Mouse (Mus musculus) erythroblast, embryonic 14.5 days (primary cell): ENCODE results near the gene Gsta1. TPM values are rescaled to one million over a fixed set of nuclear protein-coding genes. Genes with fewer than 3 reads are reported as not detected.

ENCODE experiments used
- H3K27me3 ChIP-seq: 2 replicates; pipeline ENCODE4 v1.6.1; 2012; ENCODE audit warnings: inconsistent platforms; ENCODE audit not compliant: control insufficient read depth
- H3K36me3 ChIP-seq: 2 replicates; pipeline ENCODE4 v1.6.1; 2012; ENCODE audit warnings: mild to moderate bottlenecking, inconsistent platforms; ENCODE audit not compliant: control insufficient read depth
- H3K4me1 ChIP-seq: 2 replicates; pipeline ENCODE4 v1.6.1; 2012; ENCODE audit warnings: inconsistent platforms; ENCODE audit not compliant: control insufficient read depth
- H3K4me3 ChIP-seq: replicated peaks from 2 replicates; pipeline ENCODE3; 2012; ENCODE audit warnings: moderate library complexity, mild to moderate bottlenecking, inconsistent platforms
- H3K9me3 ChIP-seq: 2 replicates; pipeline ENCODE4 v1.6.1; 2012; ENCODE audit warnings: low read length, inconsistent platforms, mixed read lengths; ENCODE audit not compliant: control insufficient read depth
- GATA1 ChIP-seq: IDR thresholded peaks from 2 replicates; pipeline ENCODE4 v1.6.1; 2012; ENCODE audit warnings: low read length, inconsistent platforms, mixed read lengths
- TAL1 ChIP-seq: IDR thresholded peaks from 3 replicates; pipeline ENCODE4 v1.6.1; 2012; ENCODE audit warnings: low read length, inconsistent platforms, mixed read lengths
- polyA plus RNA-seq: library from polyadenylated mRNA; stranded (reverse); fragments of >175 nt; gene quantifications from 2 replicates; pipeline ENCODE4 v1.2.3, GENCODE M21; 2012

Gene Gsta1
- polyA plus RNA-seq, 1 experiment = not detected

GRCm38 (mm10) chr9:78204194-78204593 is 26.3 kb upstream of the Gsta1 start:
- Histone ChIP-seq H3K9me3 (no peaks in the 10 kb centered on the region), H3K36me3 (peaks cover 30% of the 10 kb centered on the region), H3K27me3 (no peaks in the 10 kb centered on the region), H3K4me3 (no peak overlapping the region), H3K4me1 (no peaks in the 10 kb centered on the region)
- TF ChIP-seq TAL1 (no peak), GATA1 (no peak)

DNA sequence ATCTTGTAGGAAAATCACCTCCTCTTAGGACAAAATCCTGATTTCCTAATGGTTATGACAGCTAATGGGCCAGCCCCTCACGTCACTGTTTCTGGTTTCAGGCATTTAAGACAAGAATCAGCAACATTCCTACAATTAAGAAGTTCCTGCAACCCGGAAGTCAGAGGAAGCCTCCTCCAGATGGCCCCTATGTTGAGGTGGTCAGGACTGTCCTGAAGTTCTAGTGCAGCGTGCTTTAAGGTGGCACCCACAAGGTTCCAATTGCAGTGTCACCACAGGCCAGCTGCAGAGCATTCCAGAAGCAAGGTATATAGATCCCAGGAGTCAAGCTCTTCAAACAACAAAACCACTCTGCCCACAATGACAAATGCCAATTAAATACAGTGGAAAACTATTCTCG is 21.5 kb upstream of the Gsta1 start:
- TF ChIP-seq TAL1 = no peak
- TF ChIP-seq GATA1 = no peak
- no peaks in the 10 kb centered on the region for H3K9me3 ChIP-seq
- no peak overlapping the region for H3K4me3 ChIP-seq
- peaks cover 9% of the 10 kb centered on the region for H3K4me1 ChIP-seq
- H3K27me3 ChIP-seq = no peaks in the 10 kb centered on the region
- peaks cover 31% of the 10 kb centered on the region for H3K36me3 ChIP-seq

- no peaks in the 10 kb centered on the region for H3K9me3 ChIP-seq
- peaks cover 23% of the 10 kb centered on the region for H3K36me3 ChIP-seq
- H3K4me1 ChIP-seq = peaks cover 9% of the 10 kb centered on the region
- no peaks in the 10 kb centered on the region for H3K27me3 ChIP-seq
- TF ChIP-seq GATA1 (no peak), TAL1 (no peak)
- no peak overlapping the region for H3K4me3 ChIP-seq
Measured at GRCm38 (mm10) chr9:78210079-78210478, 20.4 kb upstream of the Gsta1 start.

- Histone ChIP-seq H3K4me1 (peaks cover 9% of the 10 kb centered on the region), H3K36me3 (peaks cover 23% of the 10 kb centered on the region), H3K4me3 (no peak overlapping the region), H3K9me3 (no peaks in the 10 kb centered on the region), H3K27me3 (no peaks in the 10 kb centered on the region)
- no peak for TF ChIP-seq TAL1
- no peak for TF ChIP-seq GATA1
Measured at GRCm38 (mm10) chr9:78210821-78211220, 19.6 kb upstream of the Gsta1 start.

GRCm38 (mm10) chr9:78211521-78211920 is 18.9 kb upstream of the Gsta1 start:
- no peak overlapping the region for H3K4me3 ChIP-seq
- H3K4me1 ChIP-seq = peaks cover 9% of the 10 kb centered on the region
- TF ChIP-seq GATA1 = no peak
- TF ChIP-seq TAL1 = no peak
- H3K36me3 ChIP-seq = peaks cover 23% of the 10 kb centered on the region
- no peaks in the 10 kb centered on the region for H3K9me3 ChIP-seq
- H3K27me3 ChIP-seq = no peaks in the 10 kb centered on the region

- Histone ChIP-seq H3K9me3 (no peaks in the 10 kb centered on the region), H3K4me1 (peaks cover 12% of the 10 kb centered on the region), H3K36me3 (peaks cover 23% of the 10 kb centered on the region), H3K4me3 (no peak overlapping the region), H3K27me3 (no peaks in the 10 kb centered on the region)
- no peak for TF ChIP-seq TAL1
- no peak for TF ChIP-seq GATA1
Measured at GRCm38 (mm10) chr9:78212341-78213049, 18.0 kb upstream of the Gsta1 start.

GRCm38 (mm10) chr9:78217074-78217473 is 13.4 kb upstream of the Gsta1 start:
- peaks cover 10% of the 10 kb centered on the region for H3K4me1 ChIP-seq
- H3K4me3 ChIP-seq = no peak overlapping the region
- no peaks in the 10 kb centered on the region for H3K27me3 ChIP-seq
- H3K36me3 ChIP-seq = no peaks in the 10 kb centered on the region
- H3K9me3 ChIP-seq = peaks cover 3% of the 10 kb centered on the region; the same call in 1 of the 2 replicates
- TF ChIP-seq GATA1 (no peak), TAL1 (no peak)

DNA sequence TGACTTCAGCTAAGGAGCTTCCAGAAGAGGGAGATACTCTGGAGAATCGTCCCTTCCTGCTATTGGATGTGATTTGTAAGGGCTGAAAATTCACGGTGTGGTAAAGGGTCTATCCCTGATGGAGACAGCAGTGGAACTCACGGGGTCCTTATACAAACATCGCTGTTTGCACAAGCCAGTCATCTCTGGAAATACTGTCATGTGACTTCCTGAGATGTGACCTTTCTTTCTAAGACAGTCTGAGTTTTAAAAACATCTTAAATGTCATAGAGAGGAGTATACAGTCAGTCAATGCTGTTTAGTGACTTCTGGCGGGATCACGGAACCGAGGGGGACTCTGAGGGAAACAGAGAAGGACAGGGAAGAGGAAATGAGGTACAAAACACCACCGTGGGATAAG is 7.8 kb upstream of the Gsta1 start:
- Histone ChIP-seq H3K9me3 (peaks cover 12% of the 10 kb centered on the region), H3K4me1 (no peaks in the 10 kb centered on the region), H3K27me3 (no peaks in the 10 kb centered on the region), H3K4me3 (no peak overlapping the region), H3K36me3 (no peaks in the 10 kb centered on the region)
- TF ChIP-seq GATA1 = no peak

DNA sequence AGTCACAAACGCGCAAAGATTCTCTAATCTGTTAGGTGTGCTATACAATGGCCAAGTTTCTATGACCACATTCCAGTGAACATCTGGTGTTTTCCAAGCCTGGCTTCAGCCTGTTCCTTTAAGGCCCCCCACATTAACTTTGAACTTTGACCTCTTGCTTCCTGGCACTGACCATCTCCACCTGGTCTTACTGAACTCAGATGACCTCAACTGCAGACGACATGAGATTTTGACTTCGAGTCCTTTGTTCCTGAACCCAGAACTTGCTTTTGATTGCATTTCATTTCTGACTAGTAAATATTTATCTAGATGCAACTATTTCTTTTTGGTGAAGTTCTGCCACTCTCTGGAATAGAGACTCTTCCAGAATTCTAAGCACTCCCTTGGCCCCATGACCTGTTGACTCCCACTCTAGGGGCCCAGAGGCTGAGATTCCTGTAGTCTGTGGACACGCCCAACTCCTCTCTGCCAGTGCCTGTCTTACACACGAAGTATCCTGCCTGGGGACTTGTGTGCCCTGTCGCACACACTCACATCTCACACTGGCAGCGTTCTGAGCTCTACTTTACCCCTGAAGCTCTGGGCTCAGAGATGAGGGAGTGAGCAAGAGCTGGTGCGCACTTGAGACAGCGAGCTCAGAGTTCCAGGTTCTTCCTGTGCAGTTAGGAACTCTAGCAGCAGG is 7.1 kb upstream of the Gsta1 start:
- H3K36me3 ChIP-seq = no peaks in the 10 kb centered on the region
- no peak overlapping the region for H3K4me3 ChIP-seq
- peaks cover 12% of the 10 kb centered on the region for H3K9me3 ChIP-seq
- H3K27me3 ChIP-seq = no peaks in the 10 kb centered on the region
- TF ChIP-seq GATA1 = no peak
- TF ChIP-seq TAL1 = no peak
- no peaks in the 10 kb centered on the region for H3K4me1 ChIP-seq
